Mouse (Mus musculus): Measurements from ENCODE around the gene Krt78. TPM values are rescaled to one million over a fixed set of nuclear protein-coding genes. Genes with fewer than 3 reads are reported as not detected.

Krt78 gene
- not detected in 2 replicates for polyA plus RNA-seq (2015; fragmentation: Nextera tagmentation; extraction: Ambion mirVana)

DNA sequence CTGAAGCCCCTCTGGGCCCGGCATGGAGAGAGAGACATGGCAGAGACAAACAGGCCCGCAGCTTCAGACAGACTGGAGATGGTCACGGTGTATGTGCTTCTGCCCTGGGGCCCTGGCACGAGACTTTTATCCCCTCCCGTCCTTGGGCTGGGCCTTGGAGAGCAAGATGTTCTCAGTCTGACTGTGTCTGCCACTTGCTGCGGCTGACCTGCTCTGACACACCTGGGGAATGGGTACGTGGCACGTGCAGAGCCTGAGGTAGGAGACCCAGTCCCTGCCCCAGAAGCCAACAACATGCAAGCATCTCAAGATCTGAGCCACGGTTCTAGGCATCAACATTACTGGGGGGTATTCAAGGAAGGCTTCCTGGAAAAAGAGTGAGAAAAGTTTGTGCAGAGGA, at the start of gene Krt78:
TSS of gene Krt78 (minus strand) at position 101 of the 400 bp plus-strand sequence.

DNA sequence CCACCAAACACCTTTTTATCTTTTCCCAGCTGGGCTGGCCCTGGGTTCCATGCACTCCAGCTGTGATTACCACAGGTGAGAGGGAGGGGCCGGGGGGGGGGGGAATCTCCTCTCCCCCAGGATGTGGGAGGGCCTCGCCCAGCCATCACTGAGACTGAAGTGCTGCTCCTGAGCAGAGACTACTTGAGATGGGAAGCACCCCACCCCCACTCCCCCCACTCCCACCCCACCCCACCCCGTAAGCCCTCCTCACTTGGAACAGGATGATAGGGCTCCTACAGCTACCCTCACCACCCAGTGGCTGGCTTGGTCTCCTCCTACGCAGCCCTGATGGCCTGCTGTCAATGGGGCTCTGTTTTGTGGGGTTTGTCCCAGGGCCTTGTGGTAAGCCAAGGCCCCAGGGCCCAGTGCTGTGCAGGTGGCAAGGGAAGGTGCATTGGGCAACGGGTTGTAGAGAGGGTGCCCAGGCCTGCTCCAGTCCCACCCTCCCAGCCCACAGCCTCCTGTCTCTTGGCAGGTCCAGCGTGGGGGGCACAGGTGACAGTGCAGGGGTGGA, 13.7 kb downstream of the Krt78 start, which contains the start of gene Krt79:
TSS of gene Krt79 (minus strand) at position 51 of the 556 bp plus-strand sequence.

DNA sequence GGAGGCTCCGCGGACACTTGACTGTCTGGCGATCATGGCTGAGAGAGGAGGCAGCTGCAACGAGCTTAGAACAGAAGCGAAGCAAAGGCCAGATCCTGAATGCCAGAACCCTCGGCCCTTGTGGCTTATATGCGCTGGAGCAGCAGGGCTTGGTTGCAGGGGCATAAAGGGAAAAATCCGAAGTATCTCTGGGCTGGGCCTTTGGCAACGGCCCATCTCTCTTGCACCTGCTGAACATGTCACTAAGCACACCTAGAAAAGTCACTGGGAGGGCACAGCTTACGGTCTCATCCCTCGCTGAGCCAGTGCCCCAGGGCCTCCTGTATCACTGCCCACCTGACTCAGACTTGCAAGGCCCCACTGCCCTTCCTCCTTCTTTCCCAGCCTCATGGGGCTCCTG, 29.5 kb downstream of the Krt78 start, which contains the start of gene Krt4:
TSS of gene Krt4 (minus strand) at position 101 of the 400 bp plus-strand sequence.

Other genes with a start within 250 kb of the Krt78 start
- gene Krt5, start 241.4 kb downstream of the Krt78 start, polyA plus RNA-seq (2015; fragmentation: Nextera tagmentation; extraction: Ambion mirVana), result 0.12 and 0.17 TPM in 2 replicates
- gene Krt71, start 211.2 kb downstream of the Krt78 start, polyA plus RNA-seq (2015; fragmentation: Nextera tagmentation; extraction: Ambion mirVana), result 0.64 and 0.95 TPM in 2 replicates
- not detected in 2 replicates for gene Krt72, start 167.8 kb downstream of the Krt78 start, polyA plus RNA-seq (2015; fragmentation: Nextera tagmentation; extraction: Ambion mirVana)
- 0.37 and 0.65 TPM in 2 replicates for gene Krt73, start 151.9 kb downstream of the Krt78 start, polyA plus RNA-seq (2015; fragmentation: Nextera tagmentation; extraction: Ambion mirVana)
- gene Krt2, start 136.1 kb downstream of the Krt78 start, polyA plus RNA-seq (2015; fragmentation: Nextera tagmentation; extraction: Ambion mirVana), result 0.12 and 0.17 TPM in 2 replicates
- gene Krt1, start 103.5 kb downstream of the Krt78 start, polyA plus RNA-seq (2015; fragmentation: Nextera tagmentation; extraction: Ambion mirVana), result 20.8 and 23.0 TPM in 2 replicates
- 0.47 and 0.89 TPM in 2 replicates for gene Krt77, start 84.6 kb downstream of the Krt78 start, polyA plus RNA-seq (2015; fragmentation: Nextera tagmentation; extraction: Ambion mirVana)
- gene Krt76, start 61.4 kb downstream of the Krt78 start, polyA plus RNA-seq (2015; fragmentation: Nextera tagmentation; extraction: Ambion mirVana), result not detected in 2 replicates
- not detected in 2 replicates for gene Krt4, start 29.6 kb downstream of the Krt78 start, polyA plus RNA-seq (2015; fragmentation: Nextera tagmentation; extraction: Ambion mirVana)
- 0.28 and 0.32 TPM in 2 replicates for gene Krt79, start 14.0 kb downstream of the Krt78 start, polyA plus RNA-seq (2015; fragmentation: Nextera tagmentation; extraction: Ambion mirVana)
- 0.45 and 0.87 TPM in 2 replicates for gene Krt8, start 50.2 kb upstream of the Krt78 start, polyA plus RNA-seq (2015; fragmentation: Nextera tagmentation; extraction: Ambion mirVana)
- gene Krt18, start 73.9 kb upstream of the Krt78 start, polyA plus RNA-seq (2015; fragmentation: Nextera tagmentation; extraction: Ambion mirVana), result 1.4 and 1.9 TPM in 2 replicates
- 57.5 and 60.8 TPM in 2 replicates for gene Eif4b, start 119.5 kb upstream of the Krt78 start, polyA plus RNA-seq (2015; fragmentation: Nextera tagmentation; extraction: Ambion mirVana)
- gene Tns2, start 146.1 kb upstream of the Krt78 start, polyA plus RNA-seq (2015; fragmentation: Nextera tagmentation; extraction: Ambion mirVana), result 8.8 and 10.3 TPM in 2 replicates
- gene Spryd3, start 181.9 kb upstream of the Krt78 start, polyA plus RNA-seq (2015; fragmentation: Nextera tagmentation; extraction: Ambion mirVana), result 107 and 114 TPM in 2 replicates
- gene Igfbp6, start 190.1 kb upstream of the Krt78 start, polyA plus RNA-seq (2015; fragmentation: Nextera tagmentation; extraction: Ambion mirVana), result 21.1 and 33.5 TPM in 2 replicates
- 0.21 TPM in 1 of 2 replicates, not detected in the other for gene Soat2, start 196.2 kb upstream of the Krt78 start, polyA plus RNA-seq (2015; fragmentation: Nextera tagmentation; extraction: Ambion mirVana)
- 27.4 and 27.5 TPM in 2 replicates for gene Zfp740, start 249.0 kb upstream of the Krt78 start, polyA plus RNA-seq (2015; fragmentation: Nextera tagmentation; extraction: Ambion mirVana)